Mouse (Mus musculus) C2C12 (cell line): Measurements from ENCODE around the gene Gpr179. TPM values are rescaled to one million over a fixed set of nuclear protein-coding genes. Genes with fewer than 3 reads are reported as not detected.

Experiments
- H3K27me3 ChIP-seq: one replicate; pipeline ENCODE4 v1.6.1; 2011; ENCODE audit not compliant: control insufficient read depth, insufficient read depth, insufficient read length
- H3K36me3 ChIP-seq: one replicate; pipeline ENCODE4 v1.6.1; 2011; ENCODE audit not compliant: control insufficient read depth, insufficient read depth
- H3K4me3 ChIP-seq: one replicate; pipeline ENCODE4 v1.5.1; 2011; ENCODE audit warnings: mild to moderate bottlenecking, control low read depth; ENCODE audit not compliant: poor library complexity, insufficient read depth, severe bottlenecking
- H3K79me2 ChIP-seq: one replicate; pipeline ENCODE4 v1.6.1; 2011; ENCODE audit not compliant: control insufficient read depth, insufficient read depth
- H3K79me3 ChIP-seq: one replicate; pipeline ENCODE4 v1.6.1; 2011; ENCODE audit warnings: low read depth, control low read depth
- H3ac ChIP-seq: one replicate; pipeline ENCODE3; 2011; ENCODE audit warnings: low read depth; ENCODE audit not compliant: control insufficient read depth, insufficient read length
- CEBPB ChIP-seq: IDR thresholded peaks from one replicate; pipeline ENCODE4 v1.6.1; 2011; ENCODE audit warnings: low read depth, mild to moderate bottlenecking, control low read depth, moderate library complexity
- CTCF ChIP-seq: IDR thresholded peaks from one replicate; pipeline ENCODE4 v1.5.1; 2011; ENCODE audit not compliant: control insufficient read depth, insufficient read depth, insufficient read length
- FOSL1 ChIP-seq: IDR thresholded peaks from one replicate; pipeline ENCODE4 v1.8.0; 2011; ENCODE audit warnings: mild to moderate bottlenecking, low read length; ENCODE audit not compliant: poor library complexity, insufficient read depth, severe bottlenecking
- MAX ChIP-seq: IDR thresholded peaks from one replicate; pipeline ENCODE4 v1.6.1; 2011; ENCODE audit warnings: mild to moderate bottlenecking, control low read depth
- MYOD1 ChIP-seq: IDR thresholded peaks from one replicate; pipeline ENCODE4 v1.6.1; 2011; ENCODE audit warnings: low read depth; ENCODE audit not compliant: control insufficient read depth, insufficient read length
- MYOG ChIP-seq: IDR thresholded peaks from one replicate; pipeline ENCODE4 v1.6.1; 2011; ENCODE audit not compliant: control insufficient read depth, insufficient read length; ENCODE audit errors: extremely low read depth
- USF1 ChIP-seq: IDR thresholded peaks from one replicate; pipeline ENCODE4 v1.6.1; 2011; ENCODE audit warnings: low read depth, mild to moderate bottlenecking, control low read depth, moderate library complexity
- polyA plus RNA-seq: library from polyadenylated mRNA; unstranded; fragments of >200 nt; fragmentation: generic; extraction: Trizol; gene quantifications from one replicate; pipeline ENCODE4 v1.2.1, GENCODE M21; 2012; ENCODE audit warnings: missing spikeins

Gpr179 gene
- polyA plus RNA-seq, 1 experiment, result 0.05 TPM

GRCm38 (mm10) chr11:97334400-97334799, 17.5 kb downstream of the Gpr179 start:
- Histone ChIP-seq H3K79me2 (no peaks in the 10 kb centered on the region), H3ac (no peak overlapping the region), H3K79me3 (no peaks in the 10 kb centered on the region), H3K36me3 (peaks cover 2% of the 10 kb centered on the region), H3K4me3 (no peak overlapping the region), H3K27me3 (no peaks in the 10 kb centered on the region)
- TF ChIP-seq MYOG, result no peak
- no peak for TF ChIP-seq MYOD1
- TF ChIP-seq FOSL1, result no peak
- TF ChIP-seq CEBPB, result no peak
- TF ChIP-seq USF1, result no peak
- TF ChIP-seq CTCF, result no peak
- TF ChIP-seq MAX, result no peak

DNA sequence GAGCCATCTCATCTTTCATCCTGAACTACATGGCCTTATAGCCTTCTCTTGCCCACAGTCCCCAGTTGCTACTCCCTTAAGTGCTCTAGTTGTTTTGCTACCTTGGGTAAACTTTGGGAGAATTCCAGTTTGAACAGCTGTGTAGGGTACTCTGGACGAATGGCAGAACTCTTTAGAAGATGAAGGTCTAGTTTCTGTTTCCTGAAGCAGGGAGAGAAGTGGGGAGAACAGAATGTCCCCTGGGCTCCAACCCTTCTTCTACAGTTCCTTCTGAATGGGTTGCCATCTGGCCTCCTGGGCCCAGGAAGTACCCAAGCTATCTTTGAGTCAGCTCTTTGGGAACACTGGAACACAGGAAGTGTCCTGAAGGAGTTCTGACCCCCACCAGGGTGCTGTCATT, 18.0 kb downstream of the Gpr179 start:
- TF ChIP-seq FOSL1 (no peak), MAX (no peak), CTCF (no peak), MYOG (no peak), USF1 (no peak), MYOD1 (no peak), CEBPB (no peak)
- Histone ChIP-seq H3K79me3 (no peaks in the 10 kb centered on the region), H3ac (no peak overlapping the region), H3K27me3 (no peaks in the 10 kb centered on the region), H3K36me3 (peaks cover 7% of the 10 kb centered on the region), H3K79me2 (no peaks in the 10 kb centered on the region), H3K4me3 (no peak overlapping the region)

GRCm38 (mm10) chr11:97333044-97333443, 18.8 kb downstream of the Gpr179 start:
- Histone ChIP-seq H3K27me3 (no peaks in the 10 kb centered on the region), H3K79me3 (no peaks in the 10 kb centered on the region), H3K36me3 (peaks cover 14% of the 10 kb centered on the region), H3K79me2 (no peaks in the 10 kb centered on the region), H3K4me3 (no peak overlapping the region), H3ac (no peak overlapping the region)
- TF ChIP-seq MAX (no peak), CEBPB (no peak), MYOG (no peak), CTCF (no peak), FOSL1 (no peak), USF1 (no peak), MYOD1 (no peak)

DNA sequence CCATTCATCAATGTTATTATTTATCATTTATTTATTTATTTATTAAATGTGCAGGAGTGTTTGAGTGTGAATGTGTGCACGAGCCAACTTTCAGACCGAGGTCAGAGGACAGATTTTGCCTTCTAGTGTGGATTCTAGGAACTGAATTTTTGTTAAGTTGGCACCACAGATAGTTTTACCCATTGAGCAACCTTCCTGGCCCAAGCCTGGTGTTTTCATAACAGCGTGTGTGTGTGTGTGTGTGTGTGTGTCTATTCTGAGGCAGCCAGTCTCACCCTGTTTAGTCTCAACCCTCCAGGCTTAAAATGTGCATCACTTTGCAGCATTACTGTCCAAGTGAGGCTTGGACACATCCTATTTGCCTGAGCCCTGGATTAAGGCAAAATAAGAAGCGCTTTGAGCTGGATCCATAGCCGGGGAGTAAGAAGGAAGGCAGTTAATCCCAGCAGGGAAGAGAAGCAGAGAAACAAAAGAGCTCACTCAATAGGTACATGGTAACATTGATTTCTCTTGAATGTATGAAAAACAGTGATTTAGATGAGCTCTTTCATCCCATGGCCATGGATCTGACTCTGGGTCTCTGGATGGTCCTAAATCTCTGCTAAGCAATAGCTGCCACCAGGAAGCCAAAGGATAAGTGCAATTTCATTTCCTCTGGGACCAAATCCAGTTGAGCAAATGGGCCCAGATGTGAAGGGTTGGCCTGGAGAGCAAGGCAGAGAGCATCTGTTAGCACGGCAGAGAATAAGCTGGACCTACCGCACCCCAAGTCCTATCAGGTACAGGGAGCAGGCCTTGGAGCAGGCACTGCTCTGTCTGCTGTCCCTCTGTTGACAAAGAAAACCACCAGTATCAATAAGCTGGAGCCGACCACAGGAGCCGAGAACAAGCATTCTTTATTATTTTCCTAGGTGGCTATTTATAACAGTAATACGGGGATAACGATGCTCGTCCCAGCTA, 20.4 kb downstream of the Gpr179 start:
- Histone ChIP-seq H3ac (no peak overlapping the region), H3K27me3 (no peaks in the 10 kb centered on the region), H3K79me3 (no peaks in the 10 kb centered on the region), H3K36me3 (peaks cover 19% of the 10 kb centered on the region), H3K79me2 (no peaks in the 10 kb centered on the region), H3K4me3 (no peak overlapping the region)
- TF ChIP-seq CEBPB (no peak), CTCF (no peak), MYOG (no peak), MAX (no peak), MYOD1 (no peak)

DNA sequence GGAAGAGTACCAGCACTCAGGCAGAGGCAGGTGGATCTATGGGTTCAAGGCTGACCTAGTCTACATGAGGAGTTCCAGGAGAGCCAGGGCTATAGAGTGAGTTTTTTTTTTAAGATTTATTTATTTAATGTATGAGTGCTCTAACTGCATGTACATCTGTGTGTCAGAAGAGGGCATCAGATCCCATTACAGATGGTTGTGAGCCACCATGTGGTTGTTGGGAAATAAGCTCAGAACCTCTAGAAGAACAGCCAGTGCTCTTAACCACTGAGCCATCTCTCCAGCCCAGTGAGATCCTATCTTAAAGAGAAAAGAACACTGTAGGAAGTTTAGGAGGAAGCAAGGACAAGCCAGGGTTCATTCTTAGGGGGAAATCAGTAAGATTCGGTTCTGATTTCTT, 21.6 kb downstream of the Gpr179 start:
- H3ac ChIP-seq, result no peak overlapping the region
- no peaks in the 10 kb centered on the region for H3K27me3 ChIP-seq
- TF ChIP-seq CEBPB (no peak), FOSL1 (no peak), MAX (no peak), CTCF (no peak), USF1 (no peak), MYOD1 (no peak), MYOG (no peak)
- no peak overlapping the region for H3K4me3 ChIP-seq
- no peaks in the 10 kb centered on the region for H3K79me2 ChIP-seq
- H3K36me3 ChIP-seq, result peaks cover 30% of the 10 kb centered on the region
- H3K79me3 ChIP-seq, result no peaks in the 10 kb centered on the region
